Mouse (Mus musculus) forebrain, embryonic 11.5 days (tissue): Measurements from ENCODE around the gene Gm20388. TPM values are rescaled to one million over a fixed set of nuclear protein-coding genes. Genes with fewer than 3 reads are reported as not detected.

Experiments
- ATAC-seq: fragments of 200-750 bp; cut with Nextera tagmentation; replicated peaks from 2 replicates; pipeline ENCODE4 v1.8.0; 2017; ENCODE audit warnings: moderate TSS enrichment; ENCODE audit not compliant: low FRiP score
- DNase-seq: peaks from one replicate; pipeline ENCODE4 v3.0.0-alpha.2; 2017; ENCODE audit warnings: low spot score
- H3K27ac ChIP-seq: fragments of 300-500 bp; sonication (generic); 2 replicates; pipeline ENCODE4 v1.5.1; 2014; ENCODE audit warnings: low read depth, low read length
- H3K27me3 ChIP-seq: fragments of 300-500 bp; sonication (generic); 2 replicates; pipeline ENCODE4 v1.6.1; 2014; ENCODE audit warnings: mild to moderate bottlenecking, low read length, mixed read lengths; ENCODE audit not compliant: control insufficient read depth, insufficient read depth
- H3K36me3 ChIP-seq: fragments of 300-500 bp; sonication (generic); 2 replicates; pipeline ENCODE4 v1.6.1; 2014; ENCODE audit warnings: mild to moderate bottlenecking, low read length, moderate library complexity, mixed read lengths; ENCODE audit not compliant: control insufficient read depth, insufficient read depth
- H3K4me1 ChIP-seq: fragments of 300-500 bp; sonication (generic); replicated peaks from 2 replicates; pipeline ENCODE4 v1.6.1; 2014; ENCODE audit warnings: low read length, mixed read lengths; ENCODE audit not compliant: control insufficient read depth, insufficient read depth
- H3K4me2 ChIP-seq: fragments of 300-500 bp; sonication (generic); 2 replicates; pipeline ENCODE4 v1.6.1; 2014; ENCODE audit warnings: low read depth, mild to moderate bottlenecking, low read length, moderate library complexity, mixed read lengths; ENCODE audit not compliant: severe bottlenecking
- H3K4me3 ChIP-seq: fragments of 300-500 bp; sonication (generic); 2 replicates; pipeline ENCODE4 v1.5.1; 2014; ENCODE audit warnings: low read depth, low read length
- H3K9ac ChIP-seq: fragments of 300-500 bp; sonication (generic); 2 replicates; pipeline ENCODE4 v1.6.1; 2014; ENCODE audit warnings: low read length
- H3K9me3 ChIP-seq: fragments of 300-500 bp; sonication (generic); 2 replicates; pipeline ENCODE4 v1.6.1; 2016; ENCODE audit warnings: low read length, mixed read lengths; ENCODE audit not compliant: control insufficient read depth
- WGBS: fragments of 180-500 bp; shearing (Covaris S2); extraction: QIAGEN DNeasy Blood & Tissue Kit; methylation state at CpG from one replicate; pipeline ENCODE4 v1.1.7; 2014; 5-methylcytosine and 5-hydroxymethylcytosine counted together
- polyA plus RNA-seq: library from polyadenylated mRNA; unstranded; fragments of >200 nt; fragmentation: Nextera tagmentation; extraction: Ambion mirVana; gene quantifications from 2 replicates; pipeline ENCODE4 v1.2.1, GENCODE M21; 2014

The Gm20388 gene
- polyA plus RNA-seq, 1 experiment from 2014 or later: not detected

DNA sequence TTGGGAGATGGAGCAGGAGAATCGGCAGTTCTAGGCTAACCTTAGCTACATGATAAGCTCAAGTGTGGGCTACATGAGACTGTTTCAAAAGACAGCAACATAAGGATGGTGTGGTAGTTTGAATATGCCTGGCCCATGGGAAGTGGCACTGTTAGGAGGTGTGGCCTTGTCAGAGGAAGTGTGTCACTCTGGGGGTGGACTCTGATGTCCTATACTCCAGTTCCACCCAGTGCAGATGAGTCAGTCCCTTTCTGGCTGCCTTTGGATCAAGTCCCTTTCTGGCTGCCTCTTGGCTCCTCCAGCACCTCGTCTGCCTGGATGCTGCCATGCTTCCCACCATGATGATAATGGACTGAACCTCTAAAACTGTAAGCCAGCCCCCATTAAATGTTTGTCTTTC lies 3382.1 kb downstream of the Gm20388 start:
- DNase-seq: no peak
- Histone ChIP-seq H3K27ac (no peak overlapping the region), H3K36me3 (peaks cover 5% of the 10 kb centered on the region; the same call in 1 of the 2 replicates), H3K4me3 (no peak overlapping the region), H3K9me3 (no peaks in the 10 kb centered on the region), H3K9ac (no peak overlapping the region), H3K4me2 (no peak overlapping the region), H3K4me1 (no peaks in the 10 kb centered on the region), H3K27me3 (no peaks in the 10 kb centered on the region)
- ATAC-seq: no peak
- 76% methylated on average over 2 of the region's 2 CpGs for WGBS

DNA sequence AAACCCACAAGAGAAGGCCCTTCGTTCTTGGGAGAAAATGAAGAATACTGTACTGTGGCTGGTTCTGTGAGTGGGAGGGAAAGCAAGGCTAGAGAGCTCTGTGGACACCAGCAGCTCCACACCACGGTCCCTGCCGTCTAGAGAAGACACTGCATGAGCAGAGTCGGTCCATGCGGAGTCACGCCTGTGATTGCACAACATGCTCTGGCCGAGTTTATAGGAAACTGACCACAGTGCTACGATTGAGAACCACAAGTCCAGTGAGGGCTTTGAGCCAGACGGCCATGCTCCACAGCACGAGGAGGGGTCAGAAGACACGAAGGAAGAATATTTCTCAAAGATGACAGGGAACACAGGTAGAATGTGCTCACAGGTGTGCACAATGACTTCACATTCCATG lies 3387.7 kb downstream of the Gm20388 start:
- ATAC-seq: no peak
- no peak overlapping the region for H3K4me2 ChIP-seq
- no peak overlapping the region for H3K4me3 ChIP-seq
- no peaks in the 10 kb centered on the region for H3K27me3 ChIP-seq
- peaks cover 5% of the 10 kb centered on the region; the same call in 1 of the 2 replicates for H3K36me3 ChIP-seq
- H3K27ac ChIP-seq: no peak overlapping the region
- H3K9me3 ChIP-seq: no peaks in the 10 kb centered on the region
- H3K4me1 ChIP-seq: no peaks in the 10 kb centered on the region
- no peak for DNase-seq
- WGBS: 95% methylated on average over 11 of the region's 11 CpGs
- no peak overlapping the region for H3K9ac ChIP-seq

DNA sequence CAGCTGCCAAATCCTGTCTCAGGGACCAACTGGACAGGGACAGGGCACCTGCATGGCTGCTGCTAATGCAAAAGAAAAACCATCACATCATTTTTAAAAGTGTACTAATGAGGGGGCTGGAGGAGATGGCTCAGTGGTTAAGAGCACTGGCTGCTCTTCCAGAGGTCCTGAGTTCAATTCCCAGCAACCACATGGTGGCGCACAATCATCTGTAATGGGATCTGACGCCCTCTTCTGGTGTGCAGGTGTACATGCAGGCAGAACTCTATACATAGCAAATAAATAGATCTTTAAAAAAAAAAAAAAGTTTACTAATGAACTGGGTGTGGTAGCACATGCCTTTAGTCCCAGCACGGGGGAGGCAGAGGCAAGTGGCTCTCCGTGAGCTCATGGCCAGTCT lies 3398.1 kb downstream of the Gm20388 start:
- peaks cover 3% of the 10 kb centered on the region for H3K36me3 ChIP-seq

DNA sequence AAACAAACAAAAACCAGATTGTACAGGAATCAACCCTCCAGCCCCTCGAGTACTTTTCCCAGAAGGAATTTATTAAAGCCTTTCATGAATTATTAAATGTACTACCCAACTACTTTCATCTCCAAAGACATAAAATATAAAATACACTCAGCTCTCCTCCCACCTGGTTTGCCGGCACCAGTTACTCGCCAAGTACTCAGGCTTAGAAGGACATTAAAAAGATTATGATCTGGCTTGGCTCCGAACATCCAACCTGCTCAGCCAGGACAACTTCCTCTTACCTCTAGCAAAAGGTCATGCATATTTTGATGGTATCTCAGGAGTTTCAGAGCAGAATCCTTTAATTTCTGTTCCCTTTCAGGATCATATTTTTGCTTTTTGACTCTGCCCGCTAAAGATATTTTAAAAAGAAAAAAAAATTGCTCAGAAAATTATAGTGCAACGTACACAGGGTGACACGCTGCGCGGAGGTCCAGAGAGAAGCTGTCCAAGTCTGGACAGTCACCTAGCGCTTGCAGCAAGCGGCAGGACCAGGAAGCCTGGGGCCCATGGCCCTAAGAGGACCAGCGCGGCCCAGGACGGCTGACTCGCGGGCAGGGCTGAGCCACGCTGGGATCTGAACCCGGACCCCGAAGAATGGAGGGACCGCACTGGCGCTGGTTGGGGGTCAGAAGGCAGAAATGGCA lies 3407.3 kb downstream of the Gm20388 start:
- Histone ChIP-seq H3K27me3 (no peaks in the 10 kb centered on the region), H3K36me3 (no peaks in the 10 kb centered on the region), H3K4me2 (peak overlapping the region; percentile 61), H3K4me1 (0 out of 2 replicates have a peak, but pooled peaks cover 2% of the 10 kb centered on the region), H3K4me3 (peak overlapping the region; percentile 59), H3K9me3 (no peaks in the 10 kb centered on the region), H3K27ac (0 out of 2 replicates have a peak overlapping the region, but pooled peaks have one; percentile 7), H3K9ac (peak overlapping the region; percentile 80)
- ATAC-seq (peak; percentile 81), DNase-seq (no peak)
- 8% methylated on average over 21 of the region's 21 CpGs for WGBS

More for the DNA sequence above, 3398.1 kb downstream of the Gm20388 start:
- no peak overlapping the region for H3K9ac ChIP-seq
- ATAC-seq (no peak), DNase-seq (no peak)
- no peaks in the 10 kb centered on the region for H3K27me3 ChIP-seq
- 73% methylated on average over 4 of the region's 4 CpGs for WGBS
- no peaks in the 10 kb centered on the region for H3K9me3 ChIP-seq
- H3K27ac ChIP-seq: no peak overlapping the region
- H3K4me3 ChIP-seq: no peak overlapping the region
- no peak overlapping the region for H3K4me2 ChIP-seq
- H3K4me1 ChIP-seq: no peaks in the 10 kb centered on the region

DNA sequence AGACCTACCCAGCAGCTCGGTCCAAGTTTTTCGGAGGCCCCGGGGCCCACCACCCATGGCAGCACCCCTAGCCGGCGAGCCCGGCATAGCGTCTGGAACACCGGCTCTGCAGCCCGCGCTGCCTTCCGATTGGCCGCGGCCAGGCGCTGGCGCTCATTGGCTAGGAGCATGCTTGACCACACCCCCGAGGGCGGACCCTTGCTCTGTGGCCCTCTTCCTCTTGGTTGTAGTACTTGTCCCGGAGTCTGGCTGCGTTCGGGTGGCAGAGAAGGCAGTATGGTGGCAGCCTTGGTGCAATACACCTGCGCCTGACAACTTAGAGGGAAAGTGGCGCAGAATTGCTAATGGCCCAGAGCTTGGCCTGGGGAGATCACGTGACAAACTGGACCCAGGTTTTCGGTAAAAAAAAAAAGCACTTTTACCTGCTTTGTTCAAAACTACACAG lies 3407.8 kb downstream of the Gm20388 start, which contains the start of gene Fanca:
Gene Fanca (minus strand): TSS at position 110 of the 445 bp plus-strand sequence.
- Histone ChIP-seq H3K36me3 (no peaks in the 10 kb centered on the region), H3K27ac (0 out of 2 replicates have a peak within 1 kb of the TSS, but pooled peaks have one; percentile 7), H3K4me1 (0 out of 2 replicates have a peak, but pooled peaks cover 2% of the 10 kb centered on the region), H3K9ac (peak within 1 kb of the TSS; percentile 80), H3K4me3 (peak within 1 kb of the TSS; percentile 59), H3K27me3 (no peaks in the 10 kb centered on the region), H3K9me3 (no peaks in the 10 kb centered on the region), H3K4me2 (peak within 1 kb of the TSS; percentile 61)
- DNase-seq: peak; percentile 99
- WGBS: under 1% methylated on average over 24 of the region's 24 CpGs
- ATAC-seq: peak; percentile 100

DNA sequence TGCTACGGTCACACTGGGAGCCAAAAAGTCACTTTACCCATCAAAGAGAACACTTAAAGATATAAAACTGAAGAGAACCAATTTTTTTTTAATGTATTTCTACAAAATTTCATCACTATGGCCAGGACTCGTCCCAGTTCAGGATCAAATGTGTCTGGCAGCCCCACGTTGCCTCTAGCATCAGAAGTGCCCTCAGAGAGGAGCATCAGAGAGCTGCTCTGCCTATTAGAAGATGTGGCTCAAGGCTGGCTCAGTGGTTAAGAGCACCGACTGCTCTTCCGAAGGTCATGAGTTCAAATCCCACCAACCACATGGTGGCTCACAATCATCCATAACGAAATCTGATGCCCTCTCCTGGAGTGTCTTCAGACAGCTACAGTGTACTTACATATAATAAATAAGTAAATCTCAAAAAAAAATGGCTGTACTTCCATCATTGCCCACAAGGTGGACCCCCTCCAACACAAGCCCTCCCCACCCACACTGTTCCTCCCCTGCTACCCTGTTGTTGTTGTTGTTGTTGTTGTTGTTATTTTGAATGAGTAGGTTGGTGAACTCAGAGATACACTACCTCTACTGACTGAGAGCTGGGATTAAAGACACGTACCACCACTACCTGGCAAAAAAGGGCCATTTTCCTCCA lies 3409.0 kb downstream of the Gm20388 start:
- Histone ChIP-seq H3K4me3 (no peak overlapping the region), H3K4me1 (0 out of 2 replicates have a peak, but pooled peaks cover 2% of the 10 kb centered on the region), H3K9me3 (no peaks in the 10 kb centered on the region), H3K27me3 (no peaks in the 10 kb centered on the region), H3K4me2 (no peak overlapping the region), H3K9ac (no peak overlapping the region), H3K36me3 (no peaks in the 10 kb centered on the region), H3K27ac (no peak overlapping the region)
- DNase-seq (peak; percentile 57), ATAC-seq (no peak)
- WGBS: 35% methylated on average over 7 of the region's 7 CpGs

DNA sequence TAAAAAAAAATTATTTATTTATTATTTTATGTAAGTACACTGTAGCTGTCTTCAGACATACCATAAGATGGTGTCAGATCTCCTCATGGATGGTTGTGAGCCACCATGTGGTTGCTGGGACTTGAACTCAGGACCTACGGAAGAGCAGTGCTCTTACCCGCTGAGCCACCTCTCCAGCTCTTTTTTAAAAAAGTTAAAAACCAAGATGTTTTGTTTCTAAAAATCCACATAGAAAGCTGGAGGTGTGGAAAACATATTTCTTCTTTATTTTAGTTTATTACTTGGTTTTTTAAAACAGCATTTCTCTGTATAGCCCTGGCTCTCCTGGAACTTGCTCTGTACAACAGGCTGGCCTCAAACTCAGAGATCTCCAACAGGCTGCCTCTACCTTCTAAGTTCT lies 3417.9 kb downstream of the Gm20388 start:
- Histone ChIP-seq H3K4me2 (no peak overlapping the region), H3K4me3 (no peak overlapping the region), H3K9ac (no peak overlapping the region), H3K27ac (no peak overlapping the region), H3K4me1 (no peaks in the 10 kb centered on the region), H3K9me3 (no peaks in the 10 kb centered on the region), H3K27me3 (no peaks in the 10 kb centered on the region), H3K36me3 (no peaks in the 10 kb centered on the region)
- 89% methylated on average over 2 of the region's 2 CpGs for WGBS
- ATAC-seq (no peak), DNase-seq (no peak)

DNA sequence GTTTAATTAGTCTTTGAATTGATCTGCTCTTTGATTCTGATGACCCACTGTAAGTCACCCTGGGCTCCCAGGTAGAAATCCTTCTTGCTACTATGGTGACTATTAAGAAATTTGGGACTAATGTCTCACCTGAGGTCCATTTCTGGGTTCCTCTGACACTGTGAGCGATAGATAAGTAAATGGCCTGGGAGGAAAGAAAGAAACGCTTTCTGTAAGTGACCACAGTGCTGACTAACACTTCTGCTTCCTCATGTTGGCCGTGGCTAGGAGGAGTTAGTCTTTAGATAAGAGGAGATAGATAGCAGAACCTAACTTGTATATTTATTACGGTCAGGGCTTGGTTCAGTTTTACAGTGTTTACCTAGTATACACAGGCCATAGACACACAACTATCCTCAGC lies 3418.7 kb downstream of the Gm20388 start:
- H3K9me3 ChIP-seq: no peaks in the 10 kb centered on the region
- WGBS: 88% methylated on average over 4 of the region's 4 CpGs

More for the DNA sequence above, 3418.7 kb downstream of the Gm20388 start:
- DNase-seq (no peak), ATAC-seq (no peak)
- Histone ChIP-seq H3K9ac (no peak overlapping the region), H3K36me3 (no peaks in the 10 kb centered on the region), H3K27ac (no peak overlapping the region), H3K4me1 (peaks cover 7% of the 10 kb centered on the region; the same call in 1 of the 2 replicates), H3K4me2 (no peak overlapping the region), H3K27me3 (no peaks in the 10 kb centered on the region), H3K4me3 (no peak overlapping the region)
